Mouse (Mus musculus) kidney, adult 10 weeks (tissue): ENCODE data around the gene Slc5a9. TPM values are rescaled to one million over a fixed set of nuclear protein-coding genes. Genes with fewer than 3 reads are reported as not detected.

ENCODE experiments used
- polyA plus RNA-seq: library from polyadenylated mRNA; stranded (reverse); fragments of 350-450 nt; fragmentation: Illumina TruSeq; extraction: RNeasy Lipid Tissue Mini Kit (QIAGEN cat#74804); gene quantifications from one replicate; pipeline ENCODE4 v1.2.3, GENCODE M21; 2014; ENCODE audit warnings: low read depth, low replicate concordance

The Slc5a9 gene
- 26.5 TPM for polyA plus RNA-seq

DNA sequence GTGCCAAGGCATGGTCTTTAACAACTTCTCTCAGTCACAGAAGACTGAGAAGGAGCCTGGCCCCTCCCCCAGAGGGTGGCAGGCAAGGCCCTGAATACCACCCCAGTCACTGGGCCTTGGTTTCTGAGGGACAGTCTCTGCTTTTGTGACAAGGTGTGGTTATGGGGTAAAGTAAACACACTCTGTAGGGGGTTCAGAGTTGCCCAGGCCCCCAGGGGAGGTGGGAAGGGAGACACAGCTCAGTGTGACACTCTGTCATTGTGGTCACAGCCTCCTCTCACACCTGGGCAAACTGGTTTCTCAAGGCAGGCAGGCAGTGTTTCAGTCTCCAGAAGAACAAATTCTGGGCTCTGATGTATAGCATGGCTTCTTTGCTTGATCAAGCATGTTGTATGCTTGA is at the start of gene Slc5a9:
Gene Slc5a9 (minus strand): TSS at position 144 of the 400 bp plus-strand sequence.

DNA sequence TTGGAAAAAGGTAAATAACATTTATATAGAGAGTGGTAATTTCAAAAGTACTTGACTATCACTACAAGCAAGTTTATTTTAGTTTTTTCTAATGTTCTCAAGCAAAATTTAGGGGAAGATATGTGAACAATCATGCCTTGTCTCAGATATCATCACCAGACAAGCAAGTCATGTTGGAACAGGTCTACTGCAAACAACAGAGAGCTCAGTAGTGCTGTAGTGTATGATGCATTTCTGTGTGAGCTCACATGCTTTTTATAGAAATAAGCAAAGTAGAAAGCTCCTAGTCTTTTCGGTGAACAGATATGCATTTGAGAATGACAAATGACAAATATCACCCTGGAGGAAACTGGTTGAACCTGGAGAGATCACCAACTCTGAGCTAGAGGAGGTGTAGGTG is 16.4 kb upstream of the Slc5a9 start, which contains the start of gene Skint8:
Gene Skint8 (plus strand): TSS at position 301 of the 400 bp plus-strand sequence.

Other genes starting within 250 kb of the Slc5a9 start
- gene Spata6, start 182.9 kb downstream of the Slc5a9 start, polyA plus RNA-seq, result 53.6 TPM
- gene Skint8, start 16.5 kb upstream of the Slc5a9 start, polyA plus RNA-seq, result not detected
- not detected for gene Skint7, start 70.0 kb upstream of the Slc5a9 start, polyA plus RNA-seq
- gene Skint1, start 103.4 kb upstream of the Slc5a9 start, polyA plus RNA-seq, result not detected
- not detected for gene Skint4, start 169.1 kb upstream of the Slc5a9 start, polyA plus RNA-seq